Mouse (Mus musculus): ENCODE results near the gene Arhgap10. TPM values are rescaled to one million over a fixed set of nuclear protein-coding genes. Genes with fewer than 3 reads are reported as not detected.
A peak's percentile ranks its signal among the peaks of the same experiment; 100 is the strongest.

Gene Arhgap10
- total and polyA plus RNA-seq, 2 experiments from 2014 or later: 23.6 to 33.3 TPM

GRCm38 (mm10) chr8:77515786-77516185 is 2.0 kb downstream of the Arhgap10 start:
- Histone ChIP-seq H3K36me3 (replicated peaks; ENCODE audit: control insufficient read depth, insufficient read depth, low read length) (no peaks in the 10 kb centered on the region), H3K4me1 (ENCODE audit: control insufficient read depth, insufficient read depth) (peaks cover 32% of the 10 kb centered on the region), H3K27me3 (ENCODE audit: control insufficient read depth, insufficient read depth, low read length) (no peaks in the 10 kb centered on the region), H3K27ac (ENCODE audit: low read depth) (peak overlapping the region; percentile 32; the same call in 1 of the 2 replicates), H3K4me3 (ENCODE audit: low read depth, low read length) (peak overlapping the region; percentile 69), H3K9me3 (replicated peaks; ENCODE audit: control insufficient read depth, low read length) (no peaks in the 10 kb centered on the region), H3K9ac (replicated peaks; ENCODE audit: low read depth, low read length) (no peak overlapping the region), H3K4me2 (ENCODE audit: low read depth, low read length) (peak overlapping the region; percentile 68)
- no peak for DNase-seq (ENCODE audit: low spot score)
- 50% methylated on average over 8 of the region's 8 CpGs for WGBS
- no peak for TF ChIP-seq EP300 (IDR thresholded peaks at IDR 0.05; ENCODE audit: low read depth)
- no peak for TF ChIP-seq CTCF (IDR thresholded peaks at IDR 0.05; ENCODE audit: low read depth)
- no peak for ATAC-seq (ENCODE audit: insufficient read depth, low read depth)

- H3K4me2 ChIP-seq (ENCODE audit: low read depth, low read length): peak overlapping the region; percentile 68
- H3K4me1 ChIP-seq (ENCODE audit: control insufficient read depth, insufficient read depth): peaks cover 32% of the 10 kb centered on the region
- H3K36me3 ChIP-seq (replicated peaks; ENCODE audit: control insufficient read depth, insufficient read depth, low read length): no peaks in the 10 kb centered on the region
- no peak for DNase-seq (ENCODE audit: low spot score)
- no peaks in the 10 kb centered on the region for H3K9me3 ChIP-seq (replicated peaks; ENCODE audit: control insufficient read depth, low read length)
- WGBS: 86% methylated on average over 8 of the region's 8 CpGs
- H3K27ac ChIP-seq (ENCODE audit: low read depth): no peak overlapping the region
- TF ChIP-seq EP300 (IDR thresholded peaks at IDR 0.05; ENCODE audit: low read depth): no peak
- no peak for TF ChIP-seq CTCF (IDR thresholded peaks at IDR 0.05; ENCODE audit: low read depth)
- H3K4me3 ChIP-seq (ENCODE audit: low read depth, low read length): no peak overlapping the region
- no peak overlapping the region for H3K9ac ChIP-seq (replicated peaks; ENCODE audit: low read depth, low read length)
- H3K27me3 ChIP-seq (ENCODE audit: control insufficient read depth, insufficient read depth, low read length): no peaks in the 10 kb centered on the region
- ATAC-seq (ENCODE audit: insufficient read depth, low read depth): no peak
Observed at GRCm38 (mm10) chr8:77515201-77515600, 2.6 kb downstream of the Arhgap10 start.

- ATAC-seq (ENCODE audit: insufficient read depth, low read depth): no peak
- H3K27ac ChIP-seq (ENCODE audit: low read depth): no peak overlapping the region
- no peak overlapping the region for H3K4me2 ChIP-seq (ENCODE audit: low read depth, low read length)
- H3K9me3 ChIP-seq (replicated peaks; ENCODE audit: control insufficient read depth, low read length): no peaks in the 10 kb centered on the region
- H3K9ac ChIP-seq (replicated peaks; ENCODE audit: low read depth, low read length): no peak overlapping the region
- no peak for TF ChIP-seq EP300 (IDR thresholded peaks at IDR 0.05; ENCODE audit: low read depth)
- no peak for TF ChIP-seq CTCF (IDR thresholded peaks at IDR 0.05; ENCODE audit: low read depth)
- no peaks in the 10 kb centered on the region for H3K36me3 ChIP-seq (replicated peaks; ENCODE audit: control insufficient read depth, insufficient read depth, low read length)
- no peaks in the 10 kb centered on the region for H3K27me3 ChIP-seq (ENCODE audit: control insufficient read depth, insufficient read depth, low read length)
- 78% methylated on average over 13 of the region's 13 CpGs for WGBS
- no peak overlapping the region for H3K4me3 ChIP-seq (ENCODE audit: low read depth, low read length)
- peaks cover 32% of the 10 kb centered on the region for H3K4me1 ChIP-seq (ENCODE audit: control insufficient read depth, insufficient read depth)
- DNase-seq (ENCODE audit: low spot score): no peak
Observed at GRCm38 (mm10) chr8:77511750-77512493, 5.8 kb downstream of the Arhgap10 start.

- H3K9ac ChIP-seq (replicated peaks; ENCODE audit: low read depth, low read length): 0 out of 2 replicates have a peak overlapping the region, but pooled peaks have one; percentile 6
- TF ChIP-seq CTCF (IDR thresholded peaks at IDR 0.05; ENCODE audit: low read depth) (no peak), EP300 (IDR thresholded peaks at IDR 0.05; ENCODE audit: low read depth) (no peak)
- DNase-seq (ENCODE audit: low spot score) (no peak), ATAC-seq (ENCODE audit: insufficient read depth, low read depth) (no peak)
- H3K27me3 ChIP-seq (ENCODE audit: control insufficient read depth, insufficient read depth, low read length): no peaks in the 10 kb centered on the region
- H3K4me3 ChIP-seq (ENCODE audit: low read depth, low read length): no peak overlapping the region
- peaks cover 24% of the 10 kb centered on the region for H3K4me1 ChIP-seq (ENCODE audit: control insufficient read depth, insufficient read depth)
- no peaks in the 10 kb centered on the region for H3K9me3 ChIP-seq (replicated peaks; ENCODE audit: control insufficient read depth, low read length)
- no peak overlapping the region for H3K4me2 ChIP-seq (ENCODE audit: low read depth, low read length)
- H3K27ac ChIP-seq (ENCODE audit: low read depth): no peak overlapping the region
- H3K36me3 ChIP-seq (replicated peaks; ENCODE audit: control insufficient read depth, insufficient read depth, low read length): no peaks in the 10 kb centered on the region
- WGBS: 80% methylated on average over 3 of the region's 3 CpGs
Observed at GRCm38 (mm10) chr8:77510426-77510825, 7.3 kb downstream of the Arhgap10 start.

GRCm38 (mm10) chr8:77509044-77509443 is 8.7 kb downstream of the Arhgap10 start:
- WGBS: 81% methylated on average over 7 of the region's 7 CpGs
- H3K4me1 ChIP-seq (ENCODE audit: control insufficient read depth, insufficient read depth): peaks cover 15% of the 10 kb centered on the region
- ATAC-seq (ENCODE audit: insufficient read depth, low read depth) (no peak), DNase-seq (ENCODE audit: low spot score) (no peak)
- no peak overlapping the region for H3K4me2 ChIP-seq (ENCODE audit: low read depth, low read length)
- H3K9ac ChIP-seq (replicated peaks; ENCODE audit: low read depth, low read length): no peak overlapping the region
- H3K9me3 ChIP-seq (replicated peaks; ENCODE audit: control insufficient read depth, low read length): no peaks in the 10 kb centered on the region
- TF ChIP-seq EP300 (IDR thresholded peaks at IDR 0.05; ENCODE audit: low read depth) (no peak), CTCF (IDR thresholded peaks at IDR 0.05; ENCODE audit: low read depth) (no peak)
- no peaks in the 10 kb centered on the region for H3K36me3 ChIP-seq (replicated peaks; ENCODE audit: control insufficient read depth, insufficient read depth, low read length)
- H3K4me3 ChIP-seq (ENCODE audit: low read depth, low read length): no peak overlapping the region
- no peak overlapping the region for H3K27ac ChIP-seq (ENCODE audit: low read depth)
- no peaks in the 10 kb centered on the region for H3K27me3 ChIP-seq (ENCODE audit: control insufficient read depth, insufficient read depth, low read length)

Measured in heart, postnatal 0 days (tissue).